Mouse (Mus musculus): Measurements from ENCODE around the gene Myo1c.

Gene Myo1c

DNA sequence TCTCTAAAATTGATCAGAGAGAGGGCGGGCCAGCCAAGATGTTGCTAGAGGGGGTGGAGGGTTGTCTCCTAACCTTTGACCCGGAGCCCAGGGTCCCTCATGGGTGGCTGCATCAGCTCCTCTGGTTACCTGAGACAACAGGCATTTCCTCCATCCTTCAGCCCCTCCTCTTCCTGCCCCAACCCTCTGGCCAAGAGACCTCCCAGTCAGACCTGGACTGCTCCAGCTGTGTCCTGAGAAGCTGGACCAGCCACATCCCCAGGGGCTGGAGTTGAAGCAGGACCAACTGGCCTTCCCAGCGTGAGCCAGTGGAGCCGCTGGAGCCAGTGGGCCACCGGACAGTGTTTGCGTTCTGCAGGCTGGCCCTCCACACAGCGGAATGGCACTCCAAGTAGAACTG is at the start of gene Myo1c:
Gene Myo1c, plus strand, starts transcription at position 194 of the 400 bp plus-strand sequence.
- no peak for DNase-seq (ENCODE audit: low read depth)

- DNase-seq (ENCODE audit: low read depth) = no peak
These were observed 45.5 kb upstream of the Myo1c start for GRCm38 (mm10) chr11:75604826-75605225.

- no peak for DNase-seq (ENCODE audit: low read depth)
These were observed 45.0 kb upstream of the Myo1c start for GRCm38 (mm10) chr11:75605318-75605717.

- DNase-seq (ENCODE audit: low read depth) = no peak
These were observed 41.5 kb upstream of the Myo1c start for GRCm38 (mm10) chr11:75608776-75609175.

DNA sequence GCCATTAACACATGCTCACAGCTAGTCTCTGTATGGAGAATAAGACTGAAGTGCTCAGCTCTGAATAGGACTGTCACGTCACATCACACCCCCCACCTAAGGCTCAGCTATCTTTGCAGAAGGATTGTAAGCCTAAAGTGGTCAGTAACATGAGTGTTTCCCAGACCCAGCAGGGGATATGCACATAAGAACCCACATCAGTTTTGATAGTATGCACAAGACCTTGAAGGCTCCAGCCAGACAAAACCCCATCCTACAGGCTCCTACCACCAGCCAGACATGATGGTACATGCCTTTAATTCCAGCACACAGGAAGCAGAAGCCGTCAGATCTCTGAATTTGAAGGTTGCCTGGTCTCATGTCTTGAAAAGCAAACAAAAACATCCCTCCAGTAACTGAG is 40.3 kb upstream of the Myo1c start:
- no peak for DNase-seq (ENCODE audit: low read depth)

DNA sequence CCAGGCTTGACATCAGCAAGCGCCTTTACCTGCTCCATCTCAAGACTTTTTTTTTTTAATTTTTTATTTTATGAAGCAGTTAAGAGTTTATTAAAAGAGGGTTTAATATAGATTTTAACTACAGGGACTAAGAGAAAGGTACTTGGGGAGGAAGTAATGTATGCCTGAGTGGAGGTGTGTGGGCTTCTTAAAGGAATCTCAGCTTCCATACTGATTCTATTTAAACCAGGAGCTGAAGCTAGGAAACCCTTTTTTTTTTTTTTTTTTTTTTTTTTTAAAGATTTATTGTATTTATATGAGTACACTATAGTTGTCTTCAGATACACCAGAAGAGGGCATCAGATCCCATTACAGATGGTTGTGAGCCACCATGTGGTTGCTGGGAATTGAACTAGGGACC is 35.5 kb upstream of the Myo1c start:
- DNase-seq (ENCODE audit: low read depth) = no peak

DNA sequence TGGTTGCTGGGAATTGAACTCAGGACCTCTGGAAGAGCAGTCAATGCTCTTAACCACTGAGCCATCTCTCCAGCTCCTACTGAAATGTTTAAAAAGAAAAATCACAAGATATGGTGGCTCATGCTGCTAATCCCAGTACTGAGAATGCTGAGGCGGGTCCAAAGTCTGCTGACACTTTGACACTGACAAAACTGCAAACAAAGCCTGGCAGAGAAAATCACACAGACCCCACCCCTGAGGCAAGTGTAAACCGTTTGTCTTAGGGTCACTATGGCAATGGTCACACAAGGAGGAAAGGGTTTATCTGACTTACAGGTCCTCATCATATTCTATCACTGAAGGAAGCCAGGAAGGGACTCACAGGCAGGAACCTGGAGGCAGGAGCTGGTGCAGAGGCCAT is 34.7 kb upstream of the Myo1c start:
- no peak for DNase-seq (ENCODE audit: low read depth)

GRCm38 (mm10) chr11:75619133-75619532 is 31.2 kb upstream of the Myo1c start:
- no peak for DNase-seq (ENCODE audit: low read depth)

GRCm38 (mm10) chr11:75620136-75620780 is 30.0 kb upstream of the Myo1c start:
- no peak for DNase-seq (ENCODE audit: low read depth)

GRCm38 (mm10) chr11:75621426-75621825 is 28.9 kb upstream of the Myo1c start:
- no peak for DNase-seq (ENCODE audit: low read depth)

DNA sequence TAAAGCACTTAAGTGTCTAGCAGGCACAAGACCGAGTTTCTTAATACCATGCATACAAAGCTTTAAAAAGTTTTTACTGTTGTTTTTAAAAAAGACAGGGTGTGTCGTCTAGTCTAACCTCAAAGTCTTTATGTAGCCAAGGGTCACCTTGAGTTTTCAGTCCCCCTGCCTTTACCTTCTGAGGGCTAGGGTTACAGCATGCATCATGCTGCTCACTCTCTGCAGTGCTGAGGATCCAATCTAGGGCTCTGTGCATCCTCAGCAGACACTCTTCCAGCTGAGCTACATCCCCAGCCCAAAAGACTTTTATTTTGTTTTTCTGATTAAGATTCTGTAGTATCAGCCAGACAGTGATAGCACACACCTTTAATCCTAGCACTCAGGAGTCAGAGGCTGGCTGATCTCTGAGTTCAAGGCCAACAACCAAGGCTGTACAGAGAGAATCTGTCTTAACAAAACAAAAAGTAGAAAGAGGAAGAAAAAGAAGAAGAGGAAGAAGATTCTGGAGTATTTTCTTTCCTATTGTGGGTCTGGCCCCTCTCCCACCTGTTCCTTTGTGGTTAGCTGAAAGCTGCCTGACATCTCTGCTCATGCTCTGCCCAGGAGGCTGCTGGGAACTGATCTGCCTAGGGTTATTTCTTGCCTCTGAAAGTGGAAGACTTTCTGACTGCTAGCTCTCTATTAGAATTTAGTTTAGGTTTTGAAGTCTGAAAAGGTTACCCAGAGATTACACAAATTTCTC is 27.5 kb upstream of the Myo1c start:
- DNase-seq (ENCODE audit: low read depth) = no peak

- DNase-seq (ENCODE audit: low read depth) = no peak
These were observed 26.2 kb upstream of the Myo1c start for GRCm38 (mm10) chr11:75624102-75624554.

GRCm38 (mm10) chr11:75625820-75626219 is 24.5 kb upstream of the Myo1c start:
- no peak for DNase-seq (ENCODE audit: low read depth)

DNA sequence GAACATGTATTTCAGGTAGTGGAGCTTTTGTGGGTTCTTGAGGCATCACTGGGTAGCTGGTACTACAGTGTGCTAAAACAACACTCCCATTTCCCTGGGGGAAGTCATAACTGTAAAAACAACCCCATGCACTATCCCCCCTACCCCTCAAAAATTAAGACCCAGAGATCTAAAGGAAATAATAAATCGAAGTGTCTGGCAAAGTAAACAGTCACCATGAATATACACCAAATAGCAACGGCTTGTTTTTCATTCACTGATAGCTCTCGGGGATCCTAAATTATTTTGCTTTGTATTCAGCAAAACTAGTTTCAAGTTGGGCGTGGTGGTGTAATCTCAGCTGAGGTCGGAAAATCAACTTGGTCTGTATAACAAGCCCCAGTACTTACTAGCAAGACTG is 20.2 kb upstream of the Myo1c start:
- DNase-seq (ENCODE audit: low read depth) = no peak

GRCm38 (mm10) chr11:75630645-75631229 is 19.6 kb upstream of the Myo1c start, which contains the start of gene Inpp5k:
Gene Inpp5k, plus strand, starts transcription at chr11:75630988.
- peak; percentile 95 for DNase-seq (ENCODE audit: low read depth)

DNA sequence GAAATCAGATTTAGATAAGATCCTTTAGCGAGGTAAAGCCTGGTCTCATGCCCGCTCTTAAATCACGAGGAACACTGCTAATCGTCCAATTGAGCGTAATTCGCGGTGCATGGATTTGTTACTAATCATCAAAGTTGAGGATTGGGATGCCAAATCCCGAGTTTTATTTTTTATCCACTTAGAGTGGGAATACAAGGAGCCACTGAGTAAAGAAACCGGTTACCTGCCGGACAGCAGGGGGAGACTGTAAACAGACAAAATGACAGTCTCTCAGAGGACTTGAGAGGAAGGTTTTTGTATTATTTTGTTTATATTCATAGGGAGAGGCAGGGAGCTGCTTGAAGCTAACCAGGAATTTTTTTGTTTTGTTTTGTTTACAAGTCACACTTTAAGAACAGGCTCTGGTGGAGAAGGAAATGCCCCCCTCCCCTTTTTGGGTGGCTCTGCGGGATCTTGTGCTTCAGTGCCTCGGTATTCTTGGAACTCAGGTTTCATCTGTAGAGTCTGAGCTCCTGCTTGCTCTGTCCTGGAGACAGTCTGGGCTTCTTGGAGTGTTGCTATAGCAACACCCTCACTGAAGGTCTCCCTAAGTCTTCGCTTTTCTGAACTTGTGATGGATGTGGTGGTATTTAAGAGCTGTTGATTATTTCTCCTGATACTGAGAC is 18.6 kb upstream of the Myo1c start:
- DNase-seq (ENCODE audit: low read depth) = no peak

GRCm38 (mm10) chr11:75632921-75633320 is 17.4 kb upstream of the Myo1c start:
- DNase-seq (ENCODE audit: low read depth) = no peak

GRCm38 (mm10) chr11:75634801-75635200 is 15.5 kb upstream of the Myo1c start:
- DNase-seq (ENCODE audit: low read depth) = no peak

DNA sequence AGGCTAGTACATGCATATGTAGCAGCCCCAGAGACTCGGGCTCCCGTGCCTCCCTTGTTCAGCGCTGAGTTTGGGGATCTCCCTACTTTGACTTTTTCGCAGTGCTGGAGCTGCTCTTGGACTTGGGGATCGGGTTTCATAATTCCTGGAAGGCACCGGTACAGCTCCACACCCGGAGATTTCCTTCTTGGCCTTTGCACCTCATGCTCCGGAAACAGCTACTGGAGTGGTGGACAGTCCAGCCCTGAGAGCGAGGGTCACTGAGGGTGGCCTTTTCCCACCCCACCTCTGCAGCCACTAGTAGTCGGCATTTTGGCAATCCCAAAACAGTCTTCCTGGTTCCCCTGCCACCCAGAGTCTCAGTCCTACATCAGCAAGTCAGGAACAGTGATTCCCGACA is 15.0 kb upstream of the Myo1c start:
- DNase-seq (ENCODE audit: low read depth) = no peak

DNA sequence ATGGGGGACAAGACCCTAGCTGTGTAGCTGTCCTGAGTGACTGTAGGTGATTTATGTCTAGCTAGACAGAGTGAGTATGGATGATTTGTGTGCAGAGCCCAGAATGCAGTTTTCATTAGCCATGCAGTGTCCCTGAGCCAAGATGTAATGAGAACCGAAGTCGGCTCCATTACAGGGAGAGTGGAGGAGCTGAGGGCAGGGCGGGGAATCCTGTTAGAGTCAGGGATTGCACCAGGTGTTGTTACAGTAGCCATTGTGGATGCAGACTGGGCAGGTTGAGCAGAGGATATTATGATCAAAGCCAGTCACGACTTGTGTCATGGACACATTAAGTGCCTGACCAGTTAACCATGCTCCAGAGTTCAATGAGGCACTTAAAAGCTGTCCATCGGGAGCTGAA is 7.0 kb upstream of the Myo1c start:
- no peak for DNase-seq (ENCODE audit: low read depth)

DNA sequence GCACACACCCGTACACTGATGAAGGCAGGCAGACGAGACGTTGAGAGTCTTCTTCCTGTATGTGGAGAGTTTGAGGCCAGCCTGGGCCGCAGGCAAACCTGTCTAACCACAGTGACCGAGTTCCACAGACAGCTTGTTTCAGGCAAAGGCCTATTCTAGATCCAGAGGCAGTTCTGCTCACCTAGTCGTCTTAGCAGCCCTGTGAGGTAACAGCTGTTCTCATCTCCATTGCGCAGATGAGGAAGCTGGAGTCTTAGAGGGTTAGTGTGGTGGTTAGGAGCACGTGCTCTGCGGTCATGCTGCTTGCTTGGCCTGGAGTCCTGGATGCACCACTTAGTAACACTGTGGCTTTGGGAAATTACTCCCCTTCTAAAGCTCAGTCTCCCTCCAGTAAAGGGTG is 5.6 kb upstream of the Myo1c start:
- no peak for DNase-seq (ENCODE audit: low read depth)

- DNase-seq (ENCODE audit: low read depth) = no peak
These were observed 2.6 kb upstream of the Myo1c start for GRCm38 (mm10) chr11:75647681-75648211.

Measured in c-Kit-positive CD71-negative TER-119-negative erythroid progenitor cells, embryonic 14.5 days (primary cell).